Mouse (Mus musculus) heart, postnatal 25 days (tissue): ENCODE data around the gene Gm12166. TPM values are rescaled to one million over a fixed set of nuclear protein-coding genes. Genes with fewer than 3 reads are reported as not detected.
"Not testable (repeated sequence)": the region's sequence is repeated elsewhere in the genome, so short reads cannot be mapped to it uniquely, and the experiment has no call there.

Experiments used
- DNase-seq: peaks from one replicate; pipeline ENCODE4 v3.0.0; 2022; ENCODE audit warnings: low spot score
- intact Hi-C: fragments of 180-260 bp; cut with DNase I; formaldehyde crosslinking; loops from one replicate; pipeline ENCODE4 v1.15.1; 2025
- total RNA-seq, 2 experiments: library from RNA; stranded (reverse); gene quantifications; 2 replicates each; pipeline ENCODE4 v1.2.3; 2021

Gm12166 gene
- total RNA-seq, result 1 to 10 TPM; 1.6 to 1.9 TPM

- intact Hi-C loops, result loop anchor here (1.0 to 5.0 kb wide), 3 partner anchors 35 to 163 kb away; no protein-coding TSS in a partner anchor
- not testable (repeated sequence) for DNase-seq
Observed at GRCm38 (mm10) chr11:46052105-46052659, at the start of gene Gm12166. Gene Gm12166, minus strand, starts transcription at chr11:46052321.

DNA sequence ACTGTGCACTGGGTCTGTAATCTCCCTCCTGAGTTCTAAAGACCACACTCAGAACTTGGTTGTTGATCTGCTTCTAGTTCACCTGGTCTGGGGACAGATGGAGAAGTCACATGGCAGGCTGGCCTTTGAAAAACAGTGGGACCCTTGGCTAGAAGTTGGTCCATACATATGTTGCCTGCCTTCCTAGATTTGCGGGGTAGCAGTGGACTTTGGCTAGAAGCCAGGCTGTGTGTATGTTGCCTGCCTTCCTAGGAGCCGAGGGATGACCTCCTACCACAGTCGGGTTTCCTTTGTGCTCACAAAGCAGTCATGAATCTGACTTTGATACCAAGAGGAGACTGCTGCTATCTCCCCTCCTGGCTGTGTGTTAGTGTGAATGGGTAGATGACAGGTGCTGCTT, 44.9 kb upstream of the Gm12166 start:
- no peak for DNase-seq
- intact Hi-C loops, result no loop called here

- no peak for DNase-seq
- intact Hi-C loops, result no loop called here
Observed at GRCm38 (mm10) chr11:46096265-46096649, 44.1 kb upstream of the Gm12166 start.

DNA sequence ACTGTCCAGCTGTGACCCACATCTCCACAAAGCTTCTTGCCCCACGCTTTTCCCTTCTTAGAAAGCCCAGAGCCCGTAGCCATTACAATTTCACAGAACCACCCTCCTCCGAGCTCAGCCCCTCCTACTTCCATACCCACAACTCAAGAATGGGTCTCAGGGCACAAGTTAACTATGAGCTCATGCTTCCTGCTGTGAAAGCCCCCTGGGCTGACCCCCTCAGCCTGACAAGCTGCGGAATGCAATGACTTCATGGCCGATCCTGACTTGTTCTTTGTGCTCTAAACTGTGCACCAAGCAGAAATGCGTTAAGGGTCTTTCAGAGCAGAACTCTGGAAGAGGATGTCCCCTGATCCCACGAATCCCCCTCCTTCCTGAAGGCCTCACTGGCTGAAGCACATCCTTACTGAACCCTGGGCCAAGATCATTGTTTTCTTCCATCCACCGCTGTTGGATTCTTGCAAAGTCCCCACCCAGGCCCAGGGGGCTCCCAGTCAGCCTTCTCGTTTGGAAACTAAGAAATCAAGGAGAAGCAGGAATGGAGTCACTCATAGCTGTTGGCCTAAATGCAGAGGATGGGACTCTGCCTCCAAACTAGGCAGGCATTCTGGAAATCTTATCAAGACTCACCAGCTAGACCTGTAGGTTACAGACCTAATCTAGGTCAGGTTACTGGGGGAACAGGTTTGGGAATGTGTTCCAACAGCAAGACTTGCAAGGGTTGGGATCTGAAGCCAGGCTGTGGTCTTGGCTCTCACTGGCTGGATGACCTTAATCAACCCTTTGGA, 43.5 kb upstream of the Gm12166 start:
- no peak for DNase-seq
- intact Hi-C loops, result no loop called here

DNA sequence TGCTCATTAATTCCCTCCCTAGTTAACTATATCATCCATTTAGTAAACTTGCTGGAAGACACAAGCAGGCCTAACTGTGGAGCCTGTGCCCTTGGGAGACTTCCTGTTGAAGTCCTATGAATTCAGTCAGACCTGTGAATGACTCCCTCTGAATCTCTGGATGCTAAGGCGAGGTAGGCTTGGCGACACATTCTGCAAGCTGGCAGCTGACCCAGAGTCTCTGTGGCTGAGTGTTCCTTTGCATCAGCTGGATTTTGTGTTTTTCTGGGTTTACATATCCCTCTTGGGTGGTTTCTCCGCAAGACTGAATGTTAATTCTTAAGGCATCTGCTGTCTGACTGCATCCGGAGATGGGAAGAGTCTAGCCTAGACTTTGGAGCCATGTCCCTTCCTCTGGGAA, 40.0 kb upstream of the Gm12166 start:
- intact Hi-C loops, result no loop called here
- no peak for DNase-seq

DNA sequence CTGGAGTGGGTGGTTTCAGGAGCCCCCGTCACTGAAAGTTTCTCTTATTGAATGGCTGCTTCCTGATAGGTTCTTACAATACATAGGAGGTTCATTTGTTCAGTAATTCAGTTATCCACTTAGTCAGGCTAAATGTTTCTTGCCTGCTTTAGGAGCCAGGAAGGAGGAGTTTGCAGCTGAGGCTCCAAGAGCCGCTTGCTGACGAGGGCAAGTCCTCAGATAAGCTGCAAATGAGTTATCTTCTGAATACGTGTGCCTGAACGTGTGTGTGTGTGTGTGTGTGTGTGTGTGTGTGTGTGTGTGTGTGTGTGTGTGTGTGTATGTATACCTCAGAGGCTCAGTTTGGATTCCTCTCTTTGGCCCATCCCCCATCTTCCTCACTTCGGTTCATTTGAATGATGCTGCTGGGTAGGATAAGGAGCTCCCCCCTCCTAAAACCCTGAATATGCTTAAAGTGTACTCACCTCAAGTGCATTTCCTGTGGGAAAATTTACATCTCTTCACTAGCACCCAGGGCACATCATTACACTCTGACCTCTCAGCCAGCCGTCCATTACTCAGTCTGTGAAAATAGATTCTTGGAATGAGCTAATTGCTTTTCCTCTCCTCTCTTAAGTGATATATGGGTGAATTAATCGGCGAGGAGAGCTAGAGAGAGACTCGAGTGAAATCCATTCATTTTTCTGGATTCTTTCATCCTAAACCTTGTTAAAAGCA, 39.0 kb upstream of the Gm12166 start:
- intact Hi-C loops, result no loop called here

GRCm38 (mm10) chr11:46090036-46090725, 38.1 kb upstream of the Gm12166 start:
- intact Hi-C loops, result no loop called here
- DNase-seq, result no peak

More for the DNA sequence above, 39.0 kb upstream of the Gm12166 start:
- no peak for DNase-seq

DNA sequence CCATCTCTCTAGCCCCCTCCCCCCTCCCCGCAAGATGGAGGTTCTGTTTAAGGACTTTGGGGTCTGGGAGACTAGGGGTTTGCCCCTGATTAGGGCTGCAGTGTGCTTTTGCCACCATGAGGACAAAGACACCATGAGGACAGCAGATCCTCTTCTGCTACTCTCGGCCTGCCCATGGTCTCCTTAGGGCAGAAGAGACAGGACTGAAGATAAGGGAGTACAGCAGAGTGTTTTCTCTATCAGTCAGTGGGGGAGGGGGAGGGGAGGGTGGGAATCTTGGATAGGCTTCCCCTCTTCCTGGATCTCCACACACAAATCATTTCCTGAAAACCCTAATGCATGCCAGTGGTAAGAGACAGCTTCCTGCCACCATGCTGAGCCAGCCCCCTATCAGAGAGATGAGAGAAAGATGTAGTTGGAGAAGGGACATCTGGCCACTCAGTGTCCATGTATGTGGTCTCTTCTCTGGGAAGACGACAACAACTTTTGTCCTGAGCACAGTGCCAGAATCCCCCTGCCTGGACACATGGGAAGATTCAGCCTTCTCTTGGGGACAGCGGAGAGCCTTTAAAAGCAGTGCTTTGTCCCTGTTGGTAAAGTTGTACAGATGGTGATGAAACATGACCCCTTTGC, 37.1 kb upstream of the Gm12166 start:
- DNase-seq, result no peak

GRCm38 (mm10) chr11:46086446-46086845, 34.3 kb upstream of the Gm12166 start:
- intact Hi-C loops, result no loop called here

More for the DNA sequence above, 37.1 kb upstream of the Gm12166 start:
- intact Hi-C loops, result no loop called here

GRCm38 (mm10) chr11:46085398-46086163, 33.5 kb upstream of the Gm12166 start:
- no peak for DNase-seq
- intact Hi-C loops, result no loop called here

More at GRCm38 (mm10) chr11:46086446-46086845, 34.3 kb upstream of the Gm12166 start:
- no peak for DNase-seq

DNA sequence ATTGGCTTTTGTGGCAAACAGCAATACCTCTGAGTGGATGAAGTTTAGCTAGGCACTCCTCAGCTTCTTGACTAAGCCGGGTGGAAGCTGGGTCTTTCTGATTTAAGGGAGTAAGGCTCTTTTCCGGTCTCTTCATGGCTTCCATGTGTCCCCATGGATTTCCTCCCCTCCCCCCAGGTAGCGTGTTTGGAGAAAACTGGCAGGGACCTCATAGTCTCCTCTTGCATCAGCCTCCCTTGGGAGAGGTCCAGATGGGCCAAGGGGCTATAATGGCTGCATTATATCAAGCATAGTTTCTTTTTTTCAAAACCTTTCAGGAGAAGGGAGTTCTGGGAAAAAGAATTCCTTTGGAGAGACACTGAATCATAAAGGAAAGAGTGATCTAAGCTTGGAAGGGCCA, 32.4 kb upstream of the Gm12166 start:
- intact Hi-C loops, result no loop called here
- DNase-seq, result no peak

DNA sequence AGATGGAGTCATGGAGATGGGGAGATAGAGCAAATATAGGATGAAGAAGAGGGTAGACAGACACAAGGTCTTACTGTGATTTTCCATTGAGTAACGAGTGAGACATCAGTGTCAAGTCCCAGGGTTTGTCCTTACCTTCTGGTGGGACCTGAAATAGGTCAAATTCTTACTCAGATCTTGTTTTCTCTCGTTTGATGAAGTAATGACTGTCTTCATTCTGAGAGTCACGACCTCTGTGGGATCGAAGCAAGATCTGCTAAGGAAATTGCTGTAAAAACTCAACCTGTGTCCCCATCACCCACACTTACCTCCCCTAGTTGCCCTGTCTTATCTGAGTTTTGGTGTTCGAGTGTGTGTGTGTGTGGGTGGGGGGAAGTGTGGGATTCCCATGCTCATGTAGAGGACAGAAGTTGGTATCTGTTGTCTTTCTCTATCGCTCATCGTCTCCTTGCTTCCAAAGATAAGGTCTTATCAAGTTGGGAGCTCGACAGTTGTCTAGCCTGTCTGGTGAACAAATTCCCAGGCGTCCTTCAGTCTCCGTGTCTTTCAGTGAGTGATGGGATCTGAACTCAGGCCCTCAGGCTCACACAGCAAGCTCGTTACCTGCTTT, 31.8 kb upstream of the Gm12166 start:
- DNase-seq, result no peak
- intact Hi-C loops, result no loop called here

DNA sequence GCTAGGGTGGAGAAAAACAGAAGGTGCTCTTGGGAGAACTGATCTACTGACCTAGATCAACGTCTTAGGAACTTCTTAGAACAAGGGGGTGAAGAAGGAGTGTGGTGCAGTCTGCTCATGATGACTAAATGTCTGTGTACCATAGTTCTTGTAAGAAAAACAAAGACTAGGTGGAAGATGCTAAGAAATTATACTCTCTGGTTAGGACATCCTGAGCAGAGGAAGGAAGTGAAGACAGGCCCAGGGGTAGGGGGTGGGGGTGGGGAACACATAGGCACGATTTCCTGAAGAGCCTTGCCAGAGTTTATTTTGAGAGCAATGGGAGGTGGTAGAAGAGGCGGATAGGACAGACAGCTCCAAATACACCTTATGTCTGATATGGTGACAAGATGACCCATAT, 31.3 kb upstream of the Gm12166 start:
- intact Hi-C loops, result no loop called here
- no peak for DNase-seq

- intact Hi-C loops, result no loop called here
- no peak for DNase-seq
Observed at GRCm38 (mm10) chr11:46081075-46081474, 29.0 kb upstream of the Gm12166 start.

DNA sequence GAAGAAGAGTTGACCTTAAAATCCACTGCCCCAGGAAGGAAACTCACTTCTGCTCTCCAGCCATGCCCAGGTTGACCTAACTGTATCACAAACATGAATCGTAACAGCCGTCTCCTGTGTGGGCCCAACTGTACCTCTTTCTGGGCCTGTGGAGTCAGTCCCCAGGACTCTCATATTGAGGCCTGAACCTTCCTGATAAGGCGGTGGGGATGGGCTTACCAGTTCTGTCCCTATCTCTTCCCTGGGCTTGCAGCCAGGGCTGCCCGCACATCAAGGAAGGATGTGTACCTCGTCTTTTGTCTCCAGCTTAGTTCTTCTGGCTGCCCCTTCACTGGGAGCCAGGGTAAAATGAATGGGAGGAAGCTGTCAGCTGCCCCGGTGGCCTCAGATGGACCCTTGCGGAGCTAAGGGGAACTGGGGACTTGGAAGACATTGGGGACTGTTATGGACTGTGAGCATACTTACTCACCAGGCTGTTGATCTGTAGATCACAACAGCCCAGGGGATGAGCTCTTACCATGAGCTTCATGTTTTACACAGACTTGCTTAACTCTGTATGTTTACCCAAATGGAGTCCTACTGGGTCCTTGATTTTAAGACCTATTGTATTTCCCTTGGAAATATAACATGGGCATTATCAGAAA, 25.7 kb upstream of the Gm12166 start:
- intact Hi-C loops, result no loop called here
- no peak for DNase-seq

GRCm38 (mm10) chr11:46077304-46077703, 25.2 kb upstream of the Gm12166 start:
- intact Hi-C loops, result no loop called here
- DNase-seq, result no peak

- intact Hi-C loops, result no loop called here
- DNase-seq, result no peak
Observed at GRCm38 (mm10) chr11:46076442-46077158, 24.5 kb upstream of the Gm12166 start.

DNA sequence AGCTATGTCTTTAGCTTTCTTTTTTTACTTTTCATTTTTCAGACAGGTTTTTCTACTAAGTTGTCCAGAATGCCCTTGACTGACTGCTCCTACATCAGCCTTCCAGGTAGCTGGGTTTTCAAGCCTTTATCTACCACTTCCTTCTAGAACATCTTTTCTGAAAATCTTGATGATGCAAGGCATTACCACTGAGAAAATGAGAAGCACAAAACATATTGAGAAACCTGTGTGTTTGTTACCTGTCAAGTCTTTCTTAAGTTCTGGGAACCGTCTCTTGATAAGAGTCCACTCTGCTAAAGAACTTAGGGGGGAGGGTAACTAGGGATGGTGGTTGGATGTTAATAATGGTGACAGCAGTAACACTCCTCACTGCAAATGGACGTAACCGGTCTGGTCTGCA, 23.4 kb upstream of the Gm12166 start:
- intact Hi-C loops, result no loop called here
- DNase-seq, result no peak
